Mouse (Mus musculus): Measurements from ENCODE around the gene Epb41l4b. TPM values are rescaled to one million over a fixed set of nuclear protein-coding genes. Genes with fewer than 3 reads are reported as not detected.

Gene Epb41l4b
- polyA plus RNA-seq, 1 experiment, result 8.7 TPM

GRCm38 (mm10) chr4:57109543-57109942, 33.7 kb downstream of the Epb41l4b start:
- DNase-seq (ENCODE audit: low read depth), result peak; percentile 82

GRCm38 (mm10) chr4:57105339-57105738, 37.9 kb downstream of the Epb41l4b start:
- no peak for TF ChIP-seq POLR2A (IDR thresholded peaks at IDR 0.05; ENCODE audit: borderline replicate concordance, extremely low read depth, insufficient read depth, insufficient read length, poor library complexity, severe bottlenecking)
- no peak for TF ChIP-seq CTCF (IDR thresholded peaks at IDR 0.05; ENCODE audit: borderline replicate concordance, extremely low read depth, insufficient read depth, insufficient read length)
- no peak for DNase-seq (ENCODE audit: low read depth)

More at GRCm38 (mm10) chr4:57109543-57109942, 33.7 kb downstream of the Epb41l4b start:
- no peak for TF ChIP-seq POLR2A (IDR thresholded peaks at IDR 0.05; ENCODE audit: borderline replicate concordance, extremely low read depth, insufficient read depth, insufficient read length, poor library complexity, severe bottlenecking)
- TF ChIP-seq CTCF (IDR thresholded peaks at IDR 0.05; ENCODE audit: borderline replicate concordance, extremely low read depth, insufficient read depth, insufficient read length), result no peak

- TF ChIP-seq POLR2A (IDR thresholded peaks at IDR 0.05; ENCODE audit: borderline replicate concordance, extremely low read depth, insufficient read depth, insufficient read length, poor library complexity, severe bottlenecking), result no peak
- no peak for TF ChIP-seq CTCF (IDR thresholded peaks at IDR 0.05; ENCODE audit: borderline replicate concordance, extremely low read depth, insufficient read depth, insufficient read length)
- DNase-seq (ENCODE audit: low read depth), result peak; percentile 36
Measured at GRCm38 (mm10) chr4:57103830-57104229, 39.4 kb downstream of the Epb41l4b start.

GRCm38 (mm10) chr4:57101095-57101494, 42.1 kb downstream of the Epb41l4b start:
- TF ChIP-seq POLR2A (IDR thresholded peaks at IDR 0.05; ENCODE audit: borderline replicate concordance, extremely low read depth, insufficient read depth, insufficient read length, poor library complexity, severe bottlenecking) (no peak), CTCF (IDR thresholded peaks at IDR 0.05; ENCODE audit: borderline replicate concordance, extremely low read depth, insufficient read depth, insufficient read length) (no peak)
- no peak for DNase-seq (ENCODE audit: low read depth)

GRCm38 (mm10) chr4:57097411-57097810, 45.8 kb downstream of the Epb41l4b start:
- no peak for DNase-seq (ENCODE audit: low read depth)
- TF ChIP-seq POLR2A (IDR thresholded peaks at IDR 0.05; ENCODE audit: borderline replicate concordance, extremely low read depth, insufficient read depth, insufficient read length, poor library complexity, severe bottlenecking) (no peak), CTCF (IDR thresholded peaks at IDR 0.05; ENCODE audit: borderline replicate concordance, extremely low read depth, insufficient read depth, insufficient read length) (no peak)

- no peak for TF ChIP-seq POLR2A (IDR thresholded peaks at IDR 0.05; ENCODE audit: borderline replicate concordance, extremely low read depth, insufficient read depth, insufficient read length, poor library complexity, severe bottlenecking)
- peak; percentile 65 for DNase-seq (ENCODE audit: low read depth)
Measured at GRCm38 (mm10) chr4:57095569-57095968, 47.7 kb downstream of the Epb41l4b start.

GRCm38 (mm10) chr4:57091363-57091762, 51.9 kb downstream of the Epb41l4b start:
- no peak for TF ChIP-seq CTCF (IDR thresholded peaks at IDR 0.05; ENCODE audit: borderline replicate concordance, extremely low read depth, insufficient read depth, insufficient read length)
- no peak for TF ChIP-seq POLR2A (IDR thresholded peaks at IDR 0.05; ENCODE audit: borderline replicate concordance, extremely low read depth, insufficient read depth, insufficient read length, poor library complexity, severe bottlenecking)
- DNase-seq (ENCODE audit: low read depth), result peak; percentile 78

- no peak for TF ChIP-seq POLR2A (IDR thresholded peaks at IDR 0.05; ENCODE audit: borderline replicate concordance, extremely low read depth, insufficient read depth, insufficient read length, poor library complexity, severe bottlenecking)
- TF ChIP-seq CTCF (IDR thresholded peaks at IDR 0.05; ENCODE audit: borderline replicate concordance, extremely low read depth, insufficient read depth, insufficient read length), result no peak
- no peak for DNase-seq (ENCODE audit: low read depth)
Measured at GRCm38 (mm10) chr4:57088301-57088700, 54.9 kb downstream of the Epb41l4b start.

GRCm38 (mm10) chr4:57085750-57086400, 57.4 kb downstream of the Epb41l4b start:
- DNase-seq (ENCODE audit: low read depth), result peak; percentile 37
- no peak for TF ChIP-seq POLR2A (IDR thresholded peaks at IDR 0.05; ENCODE audit: borderline replicate concordance, extremely low read depth, insufficient read depth, insufficient read length, poor library complexity, severe bottlenecking)
- no peak for TF ChIP-seq CTCF (IDR thresholded peaks at IDR 0.05; ENCODE audit: borderline replicate concordance, extremely low read depth, insufficient read depth, insufficient read length)

- no peak for DNase-seq (ENCODE audit: low read depth)
- TF ChIP-seq CTCF (IDR thresholded peaks at IDR 0.05; ENCODE audit: borderline replicate concordance, extremely low read depth, insufficient read depth, insufficient read length) (no peak), POLR2A (IDR thresholded peaks at IDR 0.05; ENCODE audit: borderline replicate concordance, extremely low read depth, insufficient read depth, insufficient read length, poor library complexity, severe bottlenecking) (no peak)
Measured at GRCm38 (mm10) chr4:57083653-57084052, 59.6 kb downstream of the Epb41l4b start.

- TF ChIP-seq POLR2A (IDR thresholded peaks at IDR 0.05; ENCODE audit: borderline replicate concordance, extremely low read depth, insufficient read depth, insufficient read length, poor library complexity, severe bottlenecking), result no peak
- TF ChIP-seq CTCF (IDR thresholded peaks at IDR 0.05; ENCODE audit: borderline replicate concordance, extremely low read depth, insufficient read depth, insufficient read length), result no peak
Measured at GRCm38 (mm10) chr4:57082775-57083428, 60.3 kb downstream of the Epb41l4b start.

GRCm38 (mm10) chr4:57081463-57081862, 61.8 kb downstream of the Epb41l4b start:
- DNase-seq (ENCODE audit: low read depth), result no peak
- TF ChIP-seq POLR2A (IDR thresholded peaks at IDR 0.05; ENCODE audit: borderline replicate concordance, extremely low read depth, insufficient read depth, insufficient read length, poor library complexity, severe bottlenecking) (no peak), CTCF (IDR thresholded peaks at IDR 0.05; ENCODE audit: borderline replicate concordance, extremely low read depth, insufficient read depth, insufficient read length) (no peak)

More at GRCm38 (mm10) chr4:57082775-57083428, 60.3 kb downstream of the Epb41l4b start:
- no peak for DNase-seq (ENCODE audit: low read depth)

All from brain, embryonic 14.5 days (tissue).